Mouse (Mus musculus) MEL (cell line): Measurements from ENCODE around the gene Zfp536. TPM values are rescaled to one million over a fixed set of nuclear protein-coding genes. Genes with fewer than 3 reads are reported as not detected.

Experiments
- DNase-seq: peaks from one replicate; pipeline ENCODE4 v3.0.0; 2011; ENCODE audit warnings: low read depth, low spot score
- H3K27ac ChIP-seq: 2 replicates; pipeline ENCODE4 v1.5.1; 2012; ENCODE audit warnings: low read depth, mild to moderate bottlenecking, control low read depth, low read length, moderate library complexity; ENCODE audit not compliant: control insufficient read depth
- H3K27me3 ChIP-seq, 2 experiments: fragments of 150-350 bp in 1 of 2; sonication (generic) in 1 of 2; 2 replicates each; pipeline ENCODE4 v1.6.1; 2012; ENCODE audit warnings: low read length in 2 of 2, mild to moderate bottlenecking in 2 of 2, improper control_type of control experiment in 1 of 2, moderate library complexity in 1 of 2; ENCODE audit not compliant: insufficient read depth in 2 of 2, control insufficient read depth in 1 of 2
- H3K36me3 ChIP-seq, 2 experiments: 2 replicates each; pipeline ENCODE4 v1.6.1; 2012 to 2014; ENCODE audit warnings: low read length in 2 of 2, improper control_type of control experiment in 1 of 2, inconsistent platforms in 1 of 2, mild to moderate bottlenecking in 1 of 2; ENCODE audit not compliant: insufficient read depth in 2 of 2, control insufficient read depth in 1 of 2
- H3K4me1 ChIP-seq, 2 experiments: fragments of 150-350 bp in 1 of 2; sonication (generic) in 1 of 2; 2 replicates each; pipeline ENCODE4 v1.6.1; 2012; ENCODE audit warnings: low read length in 2 of 2, improper control_type of control experiment in 1 of 2, mild to moderate bottlenecking in 1 of 2; ENCODE audit not compliant: insufficient read depth in 2 of 2, control insufficient read depth in 1 of 2
- H3K4me3 ChIP-seq, 2 experiments: fragments of 150-350 bp in 1 of 2; sonication (generic) in 1 of 2; 2 replicates each; pipeline ENCODE4 v1.5.1; 2012; ENCODE audit warnings: low read depth in 2 of 2, low read length in 2 of 2, mild to moderate bottlenecking in 2 of 2, moderate library complexity in 2 of 2, control low read depth in 1 of 2, improper control_type of control experiment in 1 of 2; ENCODE audit not compliant: control insufficient read depth in 1 of 2, insufficient read depth in 1 of 2
- H3K79me2 ChIP-seq: 2 replicates; pipeline ENCODE4 v1.6.1; 2012; ENCODE audit warnings: mild to moderate bottlenecking, low read length, moderate library complexity; ENCODE audit not compliant: control insufficient read depth, poor library complexity, insufficient read depth
- H3K9ac ChIP-seq: 2 replicates; pipeline ENCODE4 v1.6.1; 2012; ENCODE audit warnings: low read depth, mild to moderate bottlenecking, control low read depth, low read length, moderate library complexity; ENCODE audit not compliant: control insufficient read depth, poor library complexity, severe bottlenecking
- H3K9me3 ChIP-seq: fragments of 150-350 bp; sonication (generic); replicated peaks from 2 replicates; pipeline ENCODE4 v1.6.1; 2012; ENCODE audit warnings: mild to moderate bottlenecking, low read length, improper control_type of control experiment, moderate library complexity; ENCODE audit not compliant: insufficient read depth
- BHLHE40 ChIP-seq: IDR thresholded peaks from 2 replicates; pipeline ENCODE4 v1.6.1; 2012; ENCODE audit warnings: low read depth, mild to moderate bottlenecking, inconsistent platforms, low read length, improper control_type of control experiment, borderline replicate concordance
- CHD1 ChIP-seq: IDR thresholded peaks from 2 replicates; pipeline ENCODE4 v1.6.1; 2012; ENCODE audit warnings: low read depth, mild to moderate bottlenecking, inconsistent platforms, low read length, improper control_type of control experiment
- E2F4 ChIP-seq: IDR thresholded peaks from 2 replicates; pipeline ENCODE4 v1.6.1; 2011; ENCODE audit warnings: low read depth, low read length, improper control_type of control experiment, borderline replicate concordance
- EP300 ChIP-seq, 2 experiments: IDR thresholded peaks; 2 replicates each; pipeline ENCODE4 v1.6.1; 2011; ENCODE audit warnings: improper control_type of control experiment in 2 of 2, low read length in 2 of 2, low read depth in 1 of 2, mild to moderate bottlenecking in 1 of 2
- GABPA ChIP-seq: IDR thresholded peaks from 2 replicates; pipeline ENCODE4 v1.6.1; 2012; ENCODE audit warnings: low read depth, mild to moderate bottlenecking, inconsistent platforms, low read length, improper control_type of control experiment, moderate library complexity
- HCFC1 ChIP-seq: IDR thresholded peaks from 2 replicates; pipeline ENCODE4 v1.6.1; 2012; ENCODE audit warnings: low read depth, mild to moderate bottlenecking, inconsistent platforms, low read length, improper control_type of control experiment, moderate library complexity
- JUND ChIP-seq: IDR thresholded peaks from 2 replicates; pipeline ENCODE4 v1.6.1; 2011; ENCODE audit warnings: low read depth, mild to moderate bottlenecking, improper control_type of control experiment, low read length
- KAT2A ChIP-seq: conservative IDR thresholded peaks from 2 replicates; pipeline ENCODE4 v1.6.1; 2012; ENCODE audit warnings: low read depth, low read length, improper control_type of control experiment, inconsistent platforms
- MAFK ChIP-seq: IDR thresholded peaks from 2 replicates; pipeline ENCODE4 v1.6.1; 2011; ENCODE audit warnings: low read depth, mild to moderate bottlenecking, low read length, improper control_type of control experiment, borderline replicate concordance
- MAX ChIP-seq: IDR thresholded peaks from 2 replicates; pipeline ENCODE4 v1.6.1; 2011; ENCODE audit warnings: low read length, improper control_type of control experiment
- MAZ ChIP-seq: IDR thresholded peaks from 2 replicates; pipeline ENCODE4 v1.6.1; 2012; ENCODE audit warnings: low read depth, mild to moderate bottlenecking, inconsistent platforms, low read length, improper control_type of control experiment
- MYC ChIP-seq: IDR thresholded peaks from 2 replicates; pipeline ENCODE4 v1.6.1; 2011; ENCODE audit warnings: low read depth, mild to moderate bottlenecking, low read length, improper control_type of control experiment, moderate library complexity
- POLR2AphosphoS5 ChIP-seq: IDR thresholded peaks from 2 replicates; pipeline ENCODE4 v1.6.1; 2012; ENCODE audit warnings: low read depth, borderline replicate concordance, mild to moderate bottlenecking, inconsistent platforms, low read length, moderate library complexity, mixed read lengths
- SIN3A ChIP-seq: IDR thresholded peaks from 2 replicates; pipeline ENCODE4 v1.6.1; 2012; ENCODE audit warnings: low read length, improper control_type of control experiment, inconsistent platforms
- SMC3 ChIP-seq: IDR thresholded peaks from 2 replicates; pipeline ENCODE4 v1.6.1; 2011; ENCODE audit warnings: low read depth, low read length, improper control_type of control experiment
- TAL1 ChIP-seq: IDR thresholded peaks from 2 replicates; pipeline ENCODE4 v1.6.1; 2012; ENCODE audit warnings: mild to moderate bottlenecking, inconsistent platforms, low read length, moderate library complexity, mixed read lengths
- UBTF ChIP-seq: IDR thresholded peaks from 2 replicates; pipeline ENCODE4 v1.6.1; 2012; ENCODE audit warnings: low read depth, mild to moderate bottlenecking, inconsistent platforms, low read length, improper control_type of control experiment, moderate library complexity, borderline replicate concordance; ENCODE audit not compliant: insufficient read depth
- USF2 ChIP-seq, 2 experiments: IDR thresholded peaks; 2 replicates each; pipeline ENCODE4 v1.6.1; 2011 to 2012; ENCODE audit warnings: improper control_type of control experiment in 2 of 2, low read length in 2 of 2, borderline replicate concordance in 1 of 2, inconsistent platforms in 1 of 2, low read depth in 1 of 2, mild to moderate bottlenecking in 1 of 2; ENCODE audit not compliant: insufficient read depth in 1 of 2
- ZKSCAN1 ChIP-seq: IDR thresholded peaks from 2 replicates; pipeline ENCODE4 v1.6.1; 2012; ENCODE audit warnings: low read depth, mild to moderate bottlenecking, inconsistent platforms, low read length, improper control_type of control experiment, moderate library complexity
- ZMIZ1 ChIP-seq: IDR thresholded peaks from 2 replicates; pipeline ENCODE4 v1.6.1; 2012; ENCODE audit warnings: low read depth, mild to moderate bottlenecking, inconsistent platforms, low read length, improper control_type of control experiment, moderate library complexity
- ZNF384 ChIP-seq: IDR thresholded peaks from 2 replicates; pipeline ENCODE4 v1.6.1; 2012; ENCODE audit warnings: low read depth, mild to moderate bottlenecking, inconsistent platforms, low read length, improper control_type of control experiment
- polyA plus RNA-seq, 2 experiments: library from polyadenylated mRNA; stranded (reverse) in 1 of 2; unstranded in 1 of 2; fragments of >175 nt in 1 of 2; fragments of >200 nt in 1 of 2; gene quantifications; 2 replicates each; pipeline versions ENCODE4 v1.2.1 to v1.2.4; 2012; ENCODE audit warnings: low replicate concordance in 2 of 2, low read depth in 1 of 2; ENCODE audit not compliant: insufficient read length in 2 of 2, insufficient read depth in 1 of 2, missing spikeins in 1 of 2
- total RNA-seq: library from RNA; depleted of rRNA; stranded (reverse); fragments of 300-350 nt; gene quantifications from 2 replicates; pipeline ENCODE4 v1.2.3, GENCODE M21; 2012

The Zfp536 gene
- total and polyA plus RNA-seq, 3 experiments: not detected

DNA sequence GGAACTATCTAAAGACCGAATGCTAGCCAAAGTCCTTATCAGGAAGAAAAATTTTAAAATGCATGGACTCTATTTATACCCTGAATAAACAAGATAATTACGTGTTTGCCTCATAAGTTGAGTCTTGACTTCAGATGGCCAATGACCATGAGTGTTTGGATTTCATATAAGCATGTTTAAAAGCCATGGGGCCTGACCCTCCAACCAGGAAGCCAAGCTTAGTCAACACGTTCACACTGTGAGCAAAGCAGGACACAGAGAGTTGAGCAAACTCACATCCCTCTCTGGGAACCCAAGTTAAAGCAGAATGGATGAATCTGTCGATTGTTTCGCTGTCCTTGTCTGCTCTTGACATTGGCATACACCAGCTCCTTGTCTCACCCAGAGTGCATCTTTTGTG is 138.6 kb downstream of the Zfp536 start:
- Histone ChIP-seq H3K4me3 (no peak overlapping the region), H3K36me3 (no peaks in the 10 kb centered on the region), H3K4me1 (no peaks in the 10 kb centered on the region), H3K9ac (no peak overlapping the region), H3K27ac (no peak overlapping the region), H3K9me3 (no peaks in the 10 kb centered on the region), H3K27me3 (no peaks in the 10 kb centered on the region), H3K79me2 (no peaks in the 10 kb centered on the region)
- DNase-seq: no peak
- TF ChIP-seq JUND (no peak), CHD1 (no peak), HCFC1 (no peak), MAX (no peak), ZKSCAN1 (no peak), GABPA (no peak), SIN3A (no peak), BHLHE40 (no peak), KAT2A (no peak), EP300 (IDR thresholded peaks at IDR 0.05; ENCODE audit: low read depth in 1 of 2, low read length in 2 of 2) (no peak), TAL1 (no peak), E2F4 (no peak), MAZ (no peak)

DNA sequence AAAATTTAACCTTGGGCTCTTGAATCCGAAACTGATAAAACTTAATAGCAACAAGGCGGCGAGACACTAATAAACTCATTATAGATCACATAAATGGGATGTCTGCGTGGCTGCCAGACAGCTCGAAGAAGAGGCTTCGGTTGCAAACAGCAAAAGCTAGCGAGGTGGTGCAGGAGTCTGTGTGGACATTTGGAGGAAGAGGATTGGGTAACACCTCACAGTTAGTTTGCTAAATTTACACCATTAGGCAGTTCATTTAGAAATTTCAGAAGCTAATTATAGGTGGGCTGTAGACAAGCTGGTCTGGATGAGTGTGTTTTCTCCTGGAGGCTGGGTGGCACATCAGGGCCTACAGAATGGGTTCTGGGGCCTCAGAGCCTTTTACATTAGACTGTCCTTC is 143.0 kb downstream of the Zfp536 start:
- Histone ChIP-seq H3K27me3 (no peaks in the 10 kb centered on the region), H3K27ac (no peak overlapping the region), H3K36me3 (no peaks in the 10 kb centered on the region), H3K9ac (no peak overlapping the region), H3K9me3 (no peaks in the 10 kb centered on the region), H3K4me3 (no peak overlapping the region), H3K79me2 (no peaks in the 10 kb centered on the region), H3K4me1 (no peaks in the 10 kb centered on the region)
- TF ChIP-seq SMC3 (no peak), MYC (no peak), ZNF384 (no peak), POLR2AphosphoS5 (no peak), MAFK (no peak), UBTF (no peak), MAZ (no peak), ZKSCAN1 (no peak), MAX (no peak), USF2 (IDR thresholded peaks at IDR 0.05; ENCODE audit: borderline replicate concordance in 1 of 2, insufficient read depth in 1 of 2, low read depth in 1 of 2, low read length in 2 of 2) (no peak), SIN3A (no peak), ZMIZ1 (no peak)
- no peak for DNase-seq
